Mouse (Mus musculus) liver, adult 2 months (tissue): ENCODE results near the gene Ablim2.

Source experiments
- CTCF ChIP-seq: fragments of 200-500 bp; IDR thresholded peaks from 2 replicates; pipeline ENCODE4 v1.5.1; 2011; ENCODE audit warnings: low read depth, low read length, control low read depth
- POLR2A ChIP-seq: fragments of 200-500 bp; IDR thresholded peaks from 2 replicates; pipeline ENCODE4 v1.6.1; 2011; ENCODE audit warnings: low read length, control low read depth; ENCODE audit not compliant: insufficient read depth; ENCODE audit errors: extremely low read depth

DNA sequence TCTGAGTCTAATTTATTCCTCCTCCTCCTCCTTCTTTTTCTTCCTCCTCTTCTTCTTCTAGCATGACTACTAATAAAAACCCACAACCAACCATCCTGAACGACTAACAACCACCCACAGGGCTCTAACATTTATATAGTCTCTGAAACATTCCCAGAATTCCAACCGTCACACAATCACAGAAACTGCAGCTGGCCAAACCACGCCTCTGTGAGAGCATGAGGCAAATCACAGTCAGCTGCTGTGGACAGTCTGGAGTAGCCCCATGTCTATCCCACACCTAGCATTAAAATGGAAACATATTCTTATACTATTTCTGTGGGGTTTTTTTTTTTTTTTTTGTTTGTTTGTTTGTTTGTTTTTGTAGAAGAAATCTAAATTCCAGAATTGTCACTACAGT is 8.3 kb upstream of the Ablim2 start:
- TF ChIP-seq POLR2A = no peak
- no peak for TF ChIP-seq CTCF
